Mouse (Mus musculus) heart, embryonic 14.5 days (tissue): Measurements from ENCODE around the gene 9530077C05Rik. TPM values are rescaled to one million over a fixed set of nuclear protein-coding genes. Genes with fewer than 3 reads are reported as not detected.

Source experiments
- polyA plus RNA-seq: library from polyadenylated mRNA; unstranded; fragments of >200 nt; fragmentation: Nextera tagmentation; extraction: Ambion mirVana; gene quantifications from 2 replicates; pipeline ENCODE4 v1.2.1, GENCODE M21; 2014

The 9530077C05Rik gene
- polyA plus RNA-seq, 1 experiment from 2014 or later, result 1.9 TPM

Other genes with a start within 250 kb of the 9530077C05Rik start
- gene Zfp872, start 223.4 kb upstream of the 9530077C05Rik start, polyA plus RNA-seq, result 0.28 and 0.58 TPM in 2 replicates
- gene Zfp809, start 185.8 kb upstream of the 9530077C05Rik start, polyA plus RNA-seq, result 23.1 and 25.3 TPM in 2 replicates
- gene Zfp599, start 151.6 kb upstream of the 9530077C05Rik start, polyA plus RNA-seq, result 4.0 and 4.9 TPM in 2 replicates
- 16.4 and 16.7 TPM in 2 replicates for gene Zfp810, start 103.9 kb upstream of the 9530077C05Rik start, polyA plus RNA-seq
- 57.6 and 62.0 TPM in 2 replicates for gene Anln, start 22.3 kb upstream of the 9530077C05Rik start, polyA plus RNA-seq
- not detected in 2 replicates for gene Gm17545, start 42.8 kb downstream of the 9530077C05Rik start, polyA plus RNA-seq
- 51.1 and 52.3 TPM in 2 replicates for gene Rp9, start 58.2 kb downstream of the 9530077C05Rik start, polyA plus RNA-seq
- 6.4 and 11.6 TPM in 2 replicates for gene Bbs9, start 64.2 kb downstream of the 9530077C05Rik start, polyA plus RNA-seq